Mouse (Mus musculus): ENCODE results near the gene Syf2. TPM values are rescaled to one million over a fixed set of nuclear protein-coding genes. Genes with fewer than 3 reads are reported as not detected.
"Not testable (repeated sequence)": the region's sequence is repeated elsewhere in the genome, so short reads cannot be mapped to it uniquely, and the experiment has no call there.

The Syf2 gene
- 65.5 and 70.4 TPM in 2 replicates for polyA plus RNA-seq (2015; fragmentation: Nextera tagmentation; extraction: Ambion mirVana)

GRCm38 (mm10) chr4:134930684-134931481 lies at the start of gene Syf2:
Gene Syf2, plus strand, starts transcription at chr4:134930898.
- H3K4me1 ChIP-seq (replicated peaks): peaks cover 27% of the 10 kb centered on the region
- no peaks in the 10 kb centered on the region for H3K9me3 ChIP-seq
- WGBS: under 1% methylated on average over 68 of the region's 68 CpGs
- peak within 1 kb of the TSS; percentile 87 for H3K9ac ChIP-seq
- ATAC-seq (ENCODE audit: low FRiP score): peak; percentile 97
- H3K27me3 ChIP-seq: no peaks in the 10 kb centered on the region
- peak within 1 kb of the TSS; percentile 85 for H3K27ac ChIP-seq
- H3K4me3 ChIP-seq: peak within 1 kb of the TSS; percentile 96
- peak within 1 kb of the TSS; percentile 93 for H3K4me2 ChIP-seq
- H3K36me3 ChIP-seq: peaks cover 59% of the 10 kb centered on the region

GRCm38 (mm10) chr4:134883266-134883665 lies 47.4 kb upstream of the Syf2 start:
- ATAC-seq (ENCODE audit: low FRiP score): no peak
- H3K4me1 ChIP-seq (replicated peaks): peaks cover 10% of the 10 kb centered on the region
- H3K4me3 ChIP-seq: no peak overlapping the region
- H3K4me2 ChIP-seq: no peak overlapping the region
- H3K36me3 ChIP-seq: no peaks in the 10 kb centered on the region
- no peak overlapping the region for H3K9ac ChIP-seq
- no peaks in the 10 kb centered on the region for H3K9me3 ChIP-seq
- no peaks in the 10 kb centered on the region for H3K27me3 ChIP-seq
- no peak overlapping the region for H3K27ac ChIP-seq
- WGBS: 36% methylated on average over 6 of the region's 7 CpGs

GRCm38 (mm10) chr4:134883808-134884207 lies 46.9 kb upstream of the Syf2 start:
- ATAC-seq (ENCODE audit: low FRiP score): no peak
- no peak overlapping the region for H3K27ac ChIP-seq
- no peak overlapping the region for H3K4me3 ChIP-seq
- H3K9me3 ChIP-seq: no peaks in the 10 kb centered on the region
- no peaks in the 10 kb centered on the region for H3K27me3 ChIP-seq
- H3K4me1 ChIP-seq (replicated peaks): peaks cover 10% of the 10 kb centered on the region
- H3K9ac ChIP-seq: no peak overlapping the region
- no peak overlapping the region for H3K4me2 ChIP-seq
- H3K36me3 ChIP-seq: no peaks in the 10 kb centered on the region
- WGBS: 90% methylated on average over 10 of the region's 10 CpGs

- H3K4me2 ChIP-seq: no peak overlapping the region
- no peaks in the 10 kb centered on the region for H3K36me3 ChIP-seq
- H3K9me3 ChIP-seq: no peaks in the 10 kb centered on the region
- H3K4me1 ChIP-seq (replicated peaks): peaks cover 7% of the 10 kb centered on the region
- no peak for ATAC-seq (ENCODE audit: low FRiP score)
- H3K4me3 ChIP-seq: no peak overlapping the region
- no peak overlapping the region for H3K27ac ChIP-seq
- no peak overlapping the region for H3K9ac ChIP-seq
- no peaks in the 10 kb centered on the region for H3K27me3 ChIP-seq
- WGBS: 78% methylated on average over 4 of the region's 4 CpGs
These were observed 46.3 kb upstream of the Syf2 start for GRCm38 (mm10) chr4:134884364-134884763.

- no peaks in the 10 kb centered on the region for H3K27me3 ChIP-seq
- no peak overlapping the region for H3K27ac ChIP-seq
- H3K4me3 ChIP-seq: no peak overlapping the region
- WGBS: 82% methylated on average over 6 of the region's 6 CpGs
- H3K9me3 ChIP-seq: no peaks in the 10 kb centered on the region
- H3K4me1 ChIP-seq (replicated peaks): 0 out of 2 replicates have a peak, but pooled peaks cover 3% of the 10 kb centered on the region
- peaks cover 19% of the 10 kb centered on the region for H3K36me3 ChIP-seq
- H3K9ac ChIP-seq: no peak overlapping the region
- no peak for ATAC-seq (ENCODE audit: low FRiP score)
- no peak overlapping the region for H3K4me2 ChIP-seq
These were observed 38.6 kb upstream of the Syf2 start for GRCm38 (mm10) chr4:134892096-134892495.

- peaks cover 69% of the 10 kb centered on the region for H3K36me3 ChIP-seq
- H3K9ac ChIP-seq: no peak overlapping the region
- H3K27ac ChIP-seq: no peak overlapping the region
- WGBS: 88% methylated on average over 6 of the region's 6 CpGs
- H3K9me3 ChIP-seq: no peaks in the 10 kb centered on the region
- ATAC-seq (ENCODE audit: low FRiP score): no peak
- no peak overlapping the region for H3K4me3 ChIP-seq
- no peaks in the 10 kb centered on the region for H3K27me3 ChIP-seq
- no peak overlapping the region for H3K4me2 ChIP-seq
- 0 out of 2 replicates have a peak, but pooled peaks cover 3% of the 10 kb centered on the region for H3K4me1 ChIP-seq (replicated peaks)
These were observed 33.4 kb upstream of the Syf2 start for GRCm38 (mm10) chr4:134897256-134897655.

GRCm38 (mm10) chr4:134901126-134901525 lies 29.6 kb upstream of the Syf2 start:
- 94% methylated on average over 8 of the region's 8 CpGs for WGBS
- Histone ChIP-seq H3K4me2 (no peak overlapping the region), H3K27me3 (no peaks in the 10 kb centered on the region), H3K27ac (no peak overlapping the region), H3K9ac (no peak overlapping the region), H3K4me3 (no peak overlapping the region), H3K9me3 (no peaks in the 10 kb centered on the region), H3K4me1 (replicated peaks) (no peaks in the 10 kb centered on the region), H3K36me3 (peaks cover 99% of the 10 kb centered on the region)
- no peak for ATAC-seq (ENCODE audit: low FRiP score)

- no peak overlapping the region for H3K4me3 ChIP-seq
- no peak overlapping the region for H3K27ac ChIP-seq
- no peak for ATAC-seq (ENCODE audit: low FRiP score)
- no peaks in the 10 kb centered on the region for H3K9me3 ChIP-seq
- 72% methylated on average over 7 of the region's 7 CpGs for WGBS
- no peaks in the 10 kb centered on the region for H3K27me3 ChIP-seq
- no peaks in the 10 kb centered on the region for H3K4me1 ChIP-seq (replicated peaks)
- H3K36me3 ChIP-seq: peaks cover 100% of the 10 kb centered on the region
- no peak overlapping the region for H3K4me2 ChIP-seq
- no peak overlapping the region for H3K9ac ChIP-seq
These were observed 27.7 kb upstream of the Syf2 start for GRCm38 (mm10) chr4:134903046-134903445.

- WGBS: 98% methylated on average over 8 of the region's 8 CpGs
- not testable (repeated sequence) for H3K4me3 ChIP-seq; H3K27me3 ChIP-seq; H3K9ac ChIP-seq; H3K27ac ChIP-seq; H3K9me3 ChIP-seq; ATAC-seq (ENCODE audit: low FRiP score); H3K4me2 ChIP-seq
- H3K36me3 ChIP-seq: peaks cover 50% of the 10 kb centered on the region
- H3K4me1 ChIP-seq (replicated peaks): peaks cover 22% of the 10 kb centered on the region
These were observed 19.3 kb upstream of the Syf2 start for GRCm38 (mm10) chr4:134911406-134911805.

- 31% methylated on average over 3 of the region's 3 CpGs for WGBS
- no peaks in the 10 kb centered on the region for H3K9me3 ChIP-seq
- no peak overlapping the region for H3K27ac ChIP-seq
- H3K4me3 ChIP-seq: peak overlapping the region; percentile 94
- H3K36me3 ChIP-seq: peaks cover 30% of the 10 kb centered on the region
- H3K4me1 ChIP-seq (replicated peaks): peaks cover 22% of the 10 kb centered on the region
- H3K4me2 ChIP-seq: peak overlapping the region; percentile 69
- H3K27me3 ChIP-seq: no peaks in the 10 kb centered on the region
- ATAC-seq (ENCODE audit: low FRiP score): no peak
- H3K9ac ChIP-seq: no peak overlapping the region
These were observed 17.3 kb upstream of the Syf2 start for GRCm38 (mm10) chr4:134913413-134913812.

- WGBS: under 1% methylated on average over 43 of the region's 43 CpGs
- Histone ChIP-seq H3K4me3 (peak overlapping the region; percentile 94), H3K4me2 (peak overlapping the region; percentile 69), H3K4me1 (replicated peaks) (peaks cover 22% of the 10 kb centered on the region), H3K9me3 (no peaks in the 10 kb centered on the region), H3K27ac (peak overlapping the region; percentile 95), H3K9ac (peak overlapping the region; percentile 95), H3K36me3 (peaks cover 21% of the 10 kb centered on the region), H3K27me3 (no peaks in the 10 kb centered on the region)
- ATAC-seq (ENCODE audit: low FRiP score): peak; percentile 64
These were observed 16.4 kb upstream of the Syf2 start for GRCm38 (mm10) chr4:134914122-134914863.

- WGBS: under 1% methylated on average over 25 of the region's 25 CpGs
- H3K9ac ChIP-seq: peak within 1 kb of the TSS; percentile 95
- peak within 1 kb of the TSS; percentile 95 for H3K27ac ChIP-seq
- no peaks in the 10 kb centered on the region for H3K27me3 ChIP-seq
- peak within 1 kb of the TSS; percentile 69 for H3K4me2 ChIP-seq
- H3K9me3 ChIP-seq: no peaks in the 10 kb centered on the region
- H3K36me3 ChIP-seq: peaks cover 17% of the 10 kb centered on the region
- H3K4me3 ChIP-seq: peak within 1 kb of the TSS; percentile 94
- ATAC-seq (ENCODE audit: low FRiP score): peak; percentile 86
- H3K4me1 ChIP-seq (replicated peaks): peaks cover 22% of the 10 kb centered on the region
These were observed 15.9 kb upstream of the Syf2 start, which contains the start of gene Tmem50a for GRCm38 (mm10) chr4:134914864-134915209. Gene Tmem50a, minus strand, starts transcription at chr4:134915024.
